8 mouse cellular contexts compared by ENCODE assay signal in genomic region chr12:76534641-76535283, GRCm38 (mm10). TPM values are rescaled to one million over a fixed set of nuclear protein-coding genes. Genes with fewer than 3 reads are reported as not detected.
DNase-seq lines count a peak whose midpoint lies in the region; ATAC-seq and TF ChIP-seq lines count a peak whose summit lies in the region.

No protein-coding gene starts in this region.

- peak overlapping the region; percentile 98 for H3K4me2 ChIP-seq in lung, embryonic 16.5 days (ENCODE audit: low read depth, low read length)
- peak overlapping the region; percentile 20; the same call in 1 of the 2 replicates for H3K4me2 ChIP-seq in embryonic facial prominence, embryonic 11.5 days (ENCODE audit: low read depth, low read length)
- H3K4me2 ChIP-seq in hindbrain, postnatal 0 days (ENCODE audit: low read depth, low read length): peak overlapping the region; percentile 99
- peak overlapping the region; percentile 94; the same call in 1 of the 2 replicates for H3K4me2 ChIP-seq in neural tube, embryonic 11.5 days (ENCODE audit: low read depth)

- peaks cover 25% of the 10 kb centered on the region for H3K27me3 ChIP-seq in lung, embryonic 16.5 days (ENCODE audit: control insufficient read depth, insufficient read depth, low read depth, low read length)
- H3K27me3 ChIP-seq in embryonic facial prominence, embryonic 11.5 days (ENCODE audit: control insufficient read depth, insufficient read depth, low read length): peaks cover 21% of the 10 kb centered on the region
- peaks cover 32% of the 10 kb centered on the region for H3K27me3 ChIP-seq in hindbrain, postnatal 0 days (ENCODE audit: insufficient read depth, low read length)
- H3K27me3 ChIP-seq in neural tube, embryonic 11.5 days (ENCODE audit: control insufficient read depth, insufficient read depth, low read length): peaks cover 43% of the 10 kb centered on the region

- peak overlapping the region; percentile 79 for H3K4me3 ChIP-seq in lung, embryonic 16.5 days (ENCODE audit: low read length)
- H3K4me3 ChIP-seq in embryonic facial prominence, embryonic 11.5 days (ENCODE audit: low read depth, low read length): peak overlapping the region; percentile 48
- peak overlapping the region; percentile 59 for H3K4me3 ChIP-seq in hindbrain, postnatal 0 days (ENCODE audit: low read length)
- peak overlapping the region; percentile 54; the same call in 1 of the 2 replicates for H3K4me3 ChIP-seq in neural tube, embryonic 11.5 days (ENCODE audit: low read depth, low read length)

- no peak overlapping the region for H3K27ac ChIP-seq in lung, embryonic 16.5 days (ENCODE audit: low read length)
- H3K27ac ChIP-seq in embryonic facial prominence, embryonic 11.5 days (replicated peaks; ENCODE audit: low read depth, low read length): no peak overlapping the region
- no peak overlapping the region for H3K27ac ChIP-seq in hindbrain, postnatal 0 days
- no peak overlapping the region for H3K27ac ChIP-seq in neural tube, embryonic 11.5 days (ENCODE audit: low read depth, low read length)

- peak overlapping the region; percentile 84 for H3K9ac ChIP-seq in lung, embryonic 16.5 days (ENCODE audit: low read length)
- H3K9ac ChIP-seq in embryonic facial prominence, embryonic 11.5 days (replicated peaks; ENCODE audit: low read length): no peak overlapping the region
- no peak overlapping the region for H3K9ac ChIP-seq in hindbrain, postnatal 0 days (replicated peaks; ENCODE audit: low read length)
- H3K9ac ChIP-seq in neural tube, embryonic 11.5 days (ENCODE audit: low read length): no peak overlapping the region

- no peaks in the 10 kb centered on the region; the same call in 1 of the 2 replicates for H3K9me3 ChIP-seq in lung, embryonic 16.5 days (ENCODE audit: control insufficient read depth, low read length)
- no peaks in the 10 kb centered on the region for H3K9me3 ChIP-seq in embryonic facial prominence, embryonic 11.5 days (replicated peaks; ENCODE audit: control insufficient read depth, low read length)
- H3K9me3 ChIP-seq in hindbrain, postnatal 0 days (ENCODE audit: low read length): no peaks in the 10 kb centered on the region
- no peaks in the 10 kb centered on the region for H3K9me3 ChIP-seq in neural tube, embryonic 11.5 days (ENCODE audit: control insufficient read depth, low read length)

- H3K4me1 ChIP-seq in lung, embryonic 16.5 days (replicated peaks; ENCODE audit: control insufficient read depth, insufficient read depth, low read length): peaks cover 20% of the 10 kb centered on the region
- no peaks in the 10 kb centered on the region for H3K4me1 ChIP-seq in embryonic facial prominence, embryonic 11.5 days (ENCODE audit: control insufficient read depth, insufficient read depth, low read length)
- H3K4me1 ChIP-seq in hindbrain, postnatal 0 days (ENCODE audit: insufficient read depth, low read length): peaks cover 10% of the 10 kb centered on the region
- H3K4me1 ChIP-seq in neural tube, embryonic 11.5 days (ENCODE audit: control insufficient read depth, insufficient read depth, low read length): peaks cover 8% of the 10 kb centered on the region; the same call in 1 of the 2 replicates

- no peak for ATAC-seq in lung, embryonic 16.5 days (ENCODE audit: low read depth)
- no peak for ATAC-seq in embryonic facial prominence, embryonic 11.5 days (replicated peaks; ENCODE audit: insufficient number of reproducible peaks, low FRiP score, low TSS enrichment, low read depth)
- ATAC-seq in hindbrain, postnatal 0 days: no peak
- no peak for ATAC-seq in neural tube, embryonic 11.5 days (ENCODE audit: insufficient read depth, low FRiP score, low TSS enrichment)

- whole genome bisulfite sequencing in lung, embryonic 16.5 days: 14% methylated on average over 9 of the region's 9 CpGs
- WGBS in embryonic facial prominence, embryonic 11.5 days: 16% methylated on average over 9 of the region's 9 CpGs
- 31% methylated on average over 9 of the region's 9 CpGs for WGBS in hindbrain, postnatal 0 days
- WGBS in neural tube, embryonic 11.5 days: 27% methylated on average over 9 of the region's 9 CpGs

- no peak for TF ChIP-seq CTCF in hindbrain, postnatal 0 days (IDR thresholded peaks at IDR 0.05; ENCODE audit: low read depth)

- no peaks in the 10 kb centered on the region for H3K36me3 ChIP-seq in lung, embryonic 16.5 days (ENCODE audit: control insufficient read depth, insufficient read depth, low read length)
- H3K36me3 ChIP-seq in embryonic facial prominence, embryonic 11.5 days (replicated peaks; ENCODE audit: control insufficient read depth, insufficient read depth, low read depth, low read length): no peaks in the 10 kb centered on the region
- no peaks in the 10 kb centered on the region for H3K36me3 ChIP-seq in hindbrain, postnatal 0 days (ENCODE audit: insufficient read depth, low read length)
- H3K36me3 ChIP-seq in neural tube, embryonic 11.5 days (ENCODE audit: control insufficient read depth, insufficient read depth, low read length): no peaks in the 10 kb centered on the region

- DNase-seq in lung, postnatal 14 days: no peak
- DNase-seq in embryonic facial prominence, embryonic 11.5 days (ENCODE audit: low spot score): no peak
- no peak for DNase-seq in hindbrain, postnatal 0 days (ENCODE audit: low spot score)
- DNase-seq in neural tube, embryonic 11.5 days (ENCODE audit: low spot score): no peak
- DNase-seq in right cerebral cortex, adult 18-20 months: no peak
- DNase-seq in gastrocnemius, postnatal 10 days: no peak
- no peak for DNase-seq in gastrocnemius, adult 8-10 months (ENCODE audit: low spot score in 2 of 2)

RNA-seq across cellular contexts. Expression of gene Plekhg3, which starts 4.1 kb away (rescaled TPM):
- polyA plus RNA-seq in lung, embryonic 16.5 days (2015; fragmentation: Nextera tagmentation; extraction: Ambion mirVana): 6.3 and 7.5 TPM in 2 replicates
- polyA plus RNA-seq in embryonic facial prominence, embryonic 11.5 days (2014; fragmentation: Nextera tagmentation; extraction: Ambion mirVana): 2.0 and 2.1 TPM in 2 replicates
- total RNA-seq in hindbrain, postnatal 0 days (2014; rRNA removed): 5.4 and 6.8 TPM in 2 replicates
- 1.3 and 1.8 TPM in 2 replicates for polyA plus RNA-seq in hindbrain, postnatal 0 days (2015; fragmentation: Nextera tagmentation; extraction: Ambion mirVana)
- polyA plus RNA-seq in neural tube, embryonic 11.5 days (2014; fragmentation: Nextera tagmentation; extraction: Ambion mirVana): 1.5 and 1.7 TPM in 2 replicates
- 10 to 100 TPM; 13.6 to 18.5 TPM for total RNA-seq in gastrocnemius, postnatal 10 days (2021)
- 1 to 10 TPM; 3.6 to 5.6 (median 4.2) TPM for total RNA-seq in gastrocnemius, adult 8-10 months (2022)

Comparison
In these comparisons a context has a peak if more than half of its experiments do, and no peak if none do; other contexts are left out.
1. H3K4me2 ChIP-seq: peak in every context shown above with its lines; median percentile 99 in hindbrain, postnatal 0 days; 98 in lung, embryonic 16.5 days; 94 in neural tube, embryonic 11.5 days; 20 in embryonic facial prominence, embryonic 11.5 days.